Mouse (Mus musculus) lung, postnatal 14 days (tissue): Measurements from ENCODE around the gene Eno2.
A peak's percentile ranks its signal among the peaks of the same experiment; 100 is the strongest.

ENCODE experiments used
- DNase-seq: peaks from one replicate; pipeline ENCODE4 v3.0.0; 2021

Eno2 gene

DNA sequence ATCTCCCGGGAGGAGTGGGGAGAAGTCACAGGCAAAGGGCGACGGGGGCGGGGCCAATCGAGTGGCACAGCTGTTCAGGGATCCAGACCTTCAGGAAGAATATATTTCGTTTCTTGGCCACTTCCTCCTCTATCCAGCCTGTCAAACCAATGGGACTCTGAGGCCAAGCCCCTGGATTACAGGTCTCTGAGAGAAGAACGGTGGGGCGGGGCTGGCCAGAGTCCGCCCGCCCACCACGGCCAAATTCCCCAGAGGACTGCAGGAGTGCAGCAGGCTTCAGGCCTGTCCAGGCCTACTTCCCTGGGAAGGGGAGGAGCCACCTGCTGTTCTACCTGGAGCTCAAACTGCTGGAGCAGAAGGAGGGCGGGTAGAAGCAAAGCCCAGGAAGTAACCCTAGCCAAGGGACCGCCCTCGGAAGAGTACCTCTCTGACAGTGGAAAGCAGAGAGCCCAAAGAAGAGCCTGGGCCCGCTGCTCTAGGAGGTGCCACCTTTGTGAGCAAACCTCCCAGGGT, 30.9 kb downstream of the Eno2 start, which contains the start of gene Ptpn6:
Gene Ptpn6 (minus strand): TSS at position 204 of the 513 bp plus-strand sequence.
- peak; percentile 73 for DNase-seq

GRCm38 (mm10) chr6:124737040-124737439, 32.4 kb downstream of the Eno2 start:
- DNase-seq = no peak

DNA sequence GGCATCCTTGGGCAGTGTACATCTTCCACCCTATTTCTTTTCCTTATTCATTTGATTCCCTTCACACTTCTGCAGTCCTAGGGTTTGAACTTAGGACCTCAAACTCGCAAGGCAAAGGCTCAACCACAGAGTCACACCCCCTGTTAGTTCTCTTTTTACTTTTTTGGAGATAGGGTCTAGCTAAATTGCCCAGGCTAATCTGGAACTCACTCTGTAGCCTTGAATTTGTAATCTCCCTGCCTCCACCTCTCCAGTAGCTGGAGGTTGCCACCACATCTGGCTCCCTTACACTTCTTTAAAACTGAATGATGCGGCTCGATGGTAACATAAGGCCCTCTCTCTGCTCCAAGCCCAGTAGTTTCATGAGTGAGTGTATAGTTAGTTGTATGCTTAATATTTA, 35.1 kb downstream of the Eno2 start:
- DNase-seq = no peak

GRCm38 (mm10) chr6:124732476-124733370, 36.8 kb downstream of the Eno2 start:
- peak; percentile 57 for DNase-seq

- DNase-seq = no peak
Observed at GRCm38 (mm10) chr6:124731038-124731437, 38.4 kb downstream of the Eno2 start.

DNA sequence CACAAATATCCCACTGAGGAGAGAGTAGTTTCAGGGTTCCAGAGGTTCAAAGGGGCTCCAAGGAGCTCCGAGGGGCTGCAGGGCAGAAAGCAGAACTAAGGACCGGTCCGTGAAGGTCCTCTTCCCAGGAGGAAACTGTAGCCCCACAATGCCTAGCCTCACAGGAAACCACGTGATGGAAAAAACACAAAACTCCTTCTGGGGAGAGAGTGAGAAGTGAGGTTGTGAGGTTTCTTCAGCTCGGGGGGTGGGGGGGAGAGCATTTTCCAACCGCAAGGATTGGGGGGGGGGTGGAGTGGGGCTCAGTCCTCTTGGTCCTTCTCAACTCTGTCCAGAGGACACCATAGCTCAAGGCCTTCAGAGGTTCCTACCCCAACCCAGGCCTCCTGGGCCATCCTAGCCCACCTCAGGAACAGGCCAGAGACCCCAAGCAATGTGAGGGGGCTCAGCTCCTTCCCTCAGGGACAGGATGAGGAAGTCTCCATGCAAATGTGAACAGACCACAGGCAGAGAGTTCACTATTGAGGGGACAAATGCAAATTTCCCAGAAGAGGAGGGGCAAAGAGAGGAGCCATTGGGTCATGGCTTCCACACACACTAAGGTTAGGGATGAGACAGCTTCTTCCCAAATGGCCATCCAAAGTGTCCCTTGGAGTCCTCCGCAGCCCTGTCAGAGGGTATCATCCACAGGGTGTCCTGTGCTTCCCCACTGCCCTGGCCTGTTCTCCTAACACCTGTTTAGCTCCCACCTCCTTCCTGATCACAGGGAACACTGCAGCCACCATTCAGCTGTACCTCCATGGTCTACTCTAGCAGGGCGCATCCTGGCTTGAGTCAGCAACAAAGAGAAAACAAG, 39.4 kb downstream of the Eno2 start:
- no peak for DNase-seq

DNA sequence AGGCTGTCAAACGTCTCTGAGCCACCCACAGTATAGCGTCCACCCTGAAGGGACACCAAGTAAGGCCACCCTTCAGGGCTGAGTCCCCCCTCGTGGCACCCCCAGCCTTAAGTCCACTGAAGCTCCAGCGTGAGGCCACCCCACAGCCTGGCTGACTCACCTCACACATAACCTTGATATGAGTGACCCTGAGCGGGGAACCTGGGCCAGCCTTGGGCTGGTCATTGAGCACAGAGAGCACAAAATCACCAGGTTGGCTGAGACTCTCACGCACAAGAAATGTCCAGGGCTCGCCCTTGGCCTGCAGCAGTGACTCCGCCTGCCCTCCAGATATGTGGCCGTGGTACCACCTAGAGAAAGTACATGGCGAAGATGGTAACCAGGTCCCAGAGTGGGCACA, 40.9 kb downstream of the Eno2 start:
- DNase-seq = no peak

GRCm38 (mm10) chr6:124724472-124724871, 45.0 kb downstream of the Eno2 start:
- DNase-seq = no peak

- DNase-seq = no peak
Observed at GRCm38 (mm10) chr6:124723541-124723940, 45.9 kb downstream of the Eno2 start.

DNA sequence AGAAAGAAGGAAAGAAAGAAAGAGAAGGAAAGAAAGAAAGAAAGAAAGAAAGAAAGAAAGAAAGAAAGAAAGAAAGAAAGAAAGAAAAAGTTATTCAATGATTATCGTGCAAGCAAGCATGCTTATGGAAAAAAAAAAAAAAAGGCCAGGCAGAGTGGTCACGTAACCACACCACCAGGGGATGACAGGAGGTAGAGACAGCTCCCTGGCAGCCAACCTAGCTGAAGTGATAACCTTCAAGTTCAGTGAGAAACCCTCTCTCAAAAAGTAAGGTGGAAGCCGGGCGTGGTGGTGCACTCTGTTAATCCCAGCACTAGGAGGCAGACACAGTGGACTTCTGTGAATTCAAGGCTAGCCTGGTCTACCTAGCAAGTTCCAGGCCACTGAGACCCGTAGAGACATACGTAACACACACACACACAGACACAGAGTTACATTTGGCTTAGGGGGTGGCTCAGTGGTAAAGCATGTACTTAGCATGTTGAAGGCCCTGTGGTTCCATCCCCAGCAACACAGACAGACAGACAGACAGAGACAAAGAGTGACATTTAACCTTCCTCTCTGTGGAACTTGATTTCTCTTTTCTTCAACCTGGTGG, 46.5 kb downstream of the Eno2 start:
- no peak for DNase-seq

- DNase-seq = no peak
Observed at GRCm38 (mm10) chr6:124720904-124721303, 48.6 kb downstream of the Eno2 start.

DNA sequence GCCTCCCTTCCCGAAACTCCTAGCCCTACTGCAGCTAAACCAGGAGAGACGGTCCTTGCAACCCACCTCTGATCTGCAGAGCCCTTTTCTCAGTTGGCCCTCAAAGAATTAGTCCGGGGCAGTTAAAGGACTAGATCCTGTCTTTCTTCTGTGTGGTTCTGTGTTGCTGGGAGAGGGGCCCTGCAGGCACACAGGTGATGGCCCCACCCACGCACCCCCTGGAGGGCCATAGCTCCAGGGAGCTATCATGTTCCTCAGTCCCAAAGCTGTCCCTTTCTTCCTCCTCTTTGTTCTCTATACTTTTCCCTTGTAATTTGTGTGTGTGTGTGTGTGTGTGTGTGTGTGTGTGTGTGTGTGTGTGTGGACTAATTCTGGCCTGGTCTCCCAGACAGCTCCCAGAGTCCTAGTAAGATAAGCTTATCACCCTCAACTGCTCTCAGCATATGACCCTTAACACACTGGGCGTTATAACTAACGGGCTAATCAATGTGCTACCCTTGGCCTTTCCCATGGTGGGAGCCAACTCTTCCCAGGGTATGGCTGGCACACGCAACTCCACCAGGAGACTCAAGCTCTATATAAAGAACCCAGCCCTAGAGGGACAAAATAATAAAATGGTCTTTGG, 50.0 kb downstream of the Eno2 start:
- no peak for DNase-seq

GRCm38 (mm10) chr6:124718703-124719102, 50.8 kb downstream of the Eno2 start:
- peak; percentile 72 for DNase-seq

- DNase-seq = no peak
Observed at GRCm38 (mm10) chr6:124717968-124718367, 51.5 kb downstream of the Eno2 start.

DNA sequence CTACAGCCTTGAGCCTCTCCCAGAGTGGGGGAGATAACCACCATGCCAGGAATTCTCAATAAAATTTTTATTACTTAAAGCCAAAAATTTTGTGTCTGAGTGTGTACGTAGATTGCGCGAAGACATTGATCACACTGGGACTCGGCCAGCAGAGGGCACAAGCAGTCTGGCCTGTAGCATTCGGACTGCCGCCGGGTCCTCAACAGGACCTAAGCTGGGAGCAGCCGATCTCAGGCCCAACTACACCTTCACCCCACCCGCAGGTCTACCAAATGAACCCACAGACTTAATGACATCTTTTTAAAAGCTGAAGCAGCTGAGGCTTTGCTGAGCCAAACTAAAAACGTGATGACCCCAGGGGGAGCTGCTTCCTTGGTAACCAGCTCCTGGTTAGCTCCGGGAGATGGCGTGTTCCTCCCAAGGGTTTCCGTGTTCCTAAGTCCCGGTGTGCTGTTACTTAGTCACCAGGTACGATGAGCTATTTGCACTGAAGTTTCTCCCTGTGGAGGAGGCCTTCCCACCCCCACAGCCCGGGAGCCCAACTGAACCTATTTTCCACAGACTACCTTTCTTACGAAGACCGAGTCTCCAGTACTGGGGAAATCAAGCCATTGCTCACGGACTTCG, 52.5 kb downstream of the Eno2 start:
- peak; percentile 64 for DNase-seq

GRCm38 (mm10) chr6:124712918-124713317, 56.6 kb downstream of the Eno2 start:
- DNase-seq = no peak

GRCm38 (mm10) chr6:124711824-124712782, 57.4 kb downstream of the Eno2 start, which contains the start of the genes Emg1 and Phb2:
Gene Emg1 (minus strand): TSS chr6:124712178.
Gene Phb2 (plus strand): TSS chr6:124712336.
- peak; percentile 99 for DNase-seq
